Mouse (Mus musculus) common myeloid progenitor, adult 5-6 weeks (primary cell): ENCODE measurements at regions not wholly inside any gene's neighbourhood (a gene's known extent, or its start where the extent isn't known, plus 50 kb on each side); places are given as distances from the start of the nearest gene placed in this dataset.

Source experiments
- ATAC-seq: replicated peaks from 2 replicates; pipeline ENCODE4 v1.8.0; 2016; ENCODE audit warnings: low read depth, mild to moderate bottlenecking, moderate TSS enrichment, inconsistent platforms; ENCODE audit not compliant: poor library complexity, severe bottlenecking

- no peak for ATAC-seq
Measured at GRCm38 (mm10) chr1:140018756-140019155, 160.3 kb upstream of the Cfhr2 start.

GRCm38 (mm10) chr1:139986036-139986435, 127.5 kb upstream of the Cfhr2 start:
- no peak for ATAC-seq

- ATAC-seq = no peak
Measured at GRCm38 (mm10) chr1:139951821-139952220, 93.3 kb upstream of the Cfhr2 start.

- ATAC-seq = peak; percentile 39; the same call in 1 of the 2 replicates
Measured at GRCm38 (mm10) chr1:139929321-139929720, 70.8 kb upstream of the Cfhr2 start.
